Comparison of ENCODE assay signal across 8 mouse cellular contexts in genomic region chr19:24999201-24999886, GRCm38 (mm10). TPM values are rescaled to one million over a fixed set of nuclear protein-coding genes. Genes with fewer than 3 reads are reported as not detected.
A peak's percentile ranks its signal among the peaks of the same experiment; 100 is the strongest.
DNase-seq lines count a peak whose midpoint lies in the region; ATAC-seq lines count a peak whose summit lies in the region.

Gene Dock8 (plus strand): TSS chr19:24999534.

- peaks cover 38% of the 10 kb centered on the region for H3K27me3 ChIP-seq in hindbrain, embryonic 16.5 days (replicated peaks; ENCODE audit: control insufficient read depth, insufficient read depth, low read length)

- under 1% methylated on average over 73 of the region's 109 CpGs for WGBS in hindbrain, embryonic 16.5 days
- WGBS in macrophage (ENCODE audit: missing documents): under 1% methylated on average over 104 of the region's 109 CpGs

- peak within 1 kb of the TSS; percentile 75 for H3K4me3 ChIP-seq in hindbrain, embryonic 16.5 days (ENCODE audit: low read length)
- H3K4me3 ChIP-seq in macrophage (ENCODE audit: inconsistent target): peak within 1 kb of the TSS; percentile 77

- peak within 1 kb of the TSS; percentile 100 for H3K4me2 ChIP-seq in hindbrain, embryonic 16.5 days (ENCODE audit: low read length)

- no peaks in the 10 kb centered on the region for H3K9me3 ChIP-seq in hindbrain, embryonic 16.5 days (ENCODE audit: control insufficient read depth, low read length)

- no peak within 1 kb of the TSS for H3K27ac ChIP-seq in hindbrain, embryonic 16.5 days (ENCODE audit: low read depth, low read length)
- H3K27ac ChIP-seq in macrophage: peak within 1 kb of the TSS; percentile 91

- peak; percentile 31; the same call in 1 of the 2 replicates for ATAC-seq in common myeloid progenitor, adult 5-6 weeks (replicated peaks; ENCODE audit: low read depth, poor library complexity, severe bottlenecking)
- ATAC-seq in hindbrain, embryonic 16.5 days: peak; percentile 81

- DNase-seq in MEL-GATA-1-ER (ENCODE audit: extremely low read depth, low read depth): peak; percentile 55
- peak; percentile 24 to 47 for DNase-seq in gastrocnemius, adult 8-10 months (ENCODE audit: low spot score in 2 of 2)
- DNase-seq in left cerebral cortex, adult 8-10 months (ENCODE audit: low spot score in 2 of 2): peak; percentile 9 to 12
- DNase-seq in retina, postnatal 1 day: peak; percentile 63
- DNase-seq in urinary bladder, adult 18-20 months (ENCODE audit: low spot score in 2 of 2): peak; percentile 69 to 76

- peaks cover 56% of the 10 kb centered on the region for H3K79me2 ChIP-seq in macrophage (ENCODE audit: inconsistent target)

- peak within 1 kb of the TSS; percentile 57 for H3K9ac ChIP-seq in hindbrain, embryonic 16.5 days (ENCODE audit: low read depth, low read length)

- H3K36me3 ChIP-seq in hindbrain, embryonic 16.5 days (ENCODE audit: control insufficient read depth, insufficient read depth, low read length): no peaks in the 10 kb centered on the region
- H3K36me3 ChIP-seq in macrophage (ENCODE audit: inconsistent target): no peaks in the 10 kb centered on the region

- H3K4me1 ChIP-seq in hindbrain, embryonic 16.5 days (ENCODE audit: control insufficient read depth, insufficient read depth, low read depth, low read length): peaks cover 10% of the 10 kb centered on the region

RNA-seq across cellular contexts. Expression of gene Dock8, which starts in this region (rescaled TPM):
- 62.0 and 73.1 TPM in 2 replicates for total RNA-seq in common myeloid progenitor, adult 5-6 weeks (2017)
- total RNA-seq in gastrocnemius, adult 8-10 months (2022): 1 to 10 TPM; 1.1 to 1.9 (median 1.7) TPM
- polyA plus RNA-seq in hindbrain, embryonic 16.5 days (2015; fragmentation: Nextera tagmentation; extraction: Ambion mirVana): 0.84 and 1.5 TPM in 2 replicates
- total RNA-seq in left cerebral cortex, adult 8-10 months (2022): 1 to 10 TPM; 3.2 to 9.1 (median 4.0) TPM
- total RNA-seq in macrophage (2018; cell fraction: chromatin; rRNA removed): 100 to 1,000 TPM in 21 of 26 experiments, 10 to 100 TPM in 5; 26.4 to 284 (median 186) TPM
- 100 to 1,000 TPM in 1 of 26 experiments, 10 to 100 TPM in 25; 43.4 to 106 (median 61.6) TPM for total RNA-seq in macrophage (2018; cell fraction: cytosol; rRNA removed)
- total RNA-seq in macrophage (2018; cell fraction: nucleus; rRNA removed): 100 to 1,000 TPM in 19 of 26 experiments, 10 to 100 TPM in 7; 29.5 to 215 (median 138) TPM
- polyA plus RNA-seq in macrophage (2018): 41.2 to 71.9 TPM (median 45.5 TPM) in 3 replicates

Comparison
In these comparisons a context has a peak if more than half of its experiments do, and no peak if none do; other contexts are left out.
1. RNA of gene Dock8 (polyA plus RNA-seq): 41.2 to 71.9 TPM in macrophage; 0.84 to 1.5 TPM in hindbrain, embryonic 16.5 days; every median in the first group is over 10 times any median in the second.
2. DNase-seq: peak in every context shown above with its lines; median percentile 72 in urinary bladder, adult 18-20 months; 63 in retina, postnatal 1 day; 55 in MEL-GATA-1-ER; 36 in gastrocnemius, adult 8-10 months; 10 in left cerebral cortex, adult 8-10 months.